Mouse (Mus musculus) NIH3T3 (cell line): ENCODE data around the gene Snx1.

Experiments used
- DNase-seq: peaks from one replicate; pipeline ENCODE4 v3.0.0-alpha.2; 2012; ENCODE audit warnings: low read depth

Gene Snx1

GRCm38 (mm10) chr9:66127193-66127546 is 783 bp upstream of the Snx1 start:
- no peak for DNase-seq

- DNase-seq = peak; percentile 70
These were observed 588 bp downstream of the Snx1 start for GRCm38 (mm10) chr9:66125543-66126455.

- DNase-seq = peak; percentile 97
These were observed 1.5 kb downstream of the Snx1 start for GRCm38 (mm10) chr9:66124681-66125542.

- DNase-seq = peak; percentile 47
These were observed 2.3 kb downstream of the Snx1 start for GRCm38 (mm10) chr9:66124111-66124531.

GRCm38 (mm10) chr9:66123648-66124047 is 2.7 kb downstream of the Snx1 start:
- DNase-seq = peak; percentile 8

GRCm38 (mm10) chr9:66121421-66121820 is 5.0 kb downstream of the Snx1 start:
- DNase-seq = no peak

- DNase-seq = no peak
These were observed 5.4 kb downstream of the Snx1 start for GRCm38 (mm10) chr9:66120945-66121344.

- DNase-seq = no peak
These were observed 6.3 kb downstream of the Snx1 start for GRCm38 (mm10) chr9:66120106-66120505.

GRCm38 (mm10) chr9:66119498-66119897 is 6.9 kb downstream of the Snx1 start:
- no peak for DNase-seq

GRCm38 (mm10) chr9:66116890-66117289 is 9.5 kb downstream of the Snx1 start:
- DNase-seq = peak; percentile 78

- DNase-seq = no peak
These were observed 12.0 kb downstream of the Snx1 start for GRCm38 (mm10) chr9:66114341-66114740.

GRCm38 (mm10) chr9:66110611-66111379 is 15.6 kb downstream of the Snx1 start:
- DNase-seq = no peak

- no peak for DNase-seq
These were observed 16.3 kb downstream of the Snx1 start for GRCm38 (mm10) chr9:66110126-66110525.

GRCm38 (mm10) chr9:66109574-66109973 is 16.8 kb downstream of the Snx1 start:
- DNase-seq = no peak

- DNase-seq = no peak
These were observed 21.2 kb downstream of the Snx1 start for GRCm38 (mm10) chr9:66105168-66105567.

- DNase-seq = no peak
These were observed 21.8 kb downstream of the Snx1 start for GRCm38 (mm10) chr9:66104601-66105000.

- no peak for DNase-seq
These were observed 23.7 kb downstream of the Snx1 start for GRCm38 (mm10) chr9:66102668-66103067.

- no peak for DNase-seq
These were observed 24.8 kb downstream of the Snx1 start for GRCm38 (mm10) chr9:66101577-66101976.

GRCm38 (mm10) chr9:66092664-66093063 is 33.7 kb downstream of the Snx1 start:
- no peak for DNase-seq

- no peak for DNase-seq
These were observed 34.8 kb downstream of the Snx1 start for GRCm38 (mm10) chr9:66091327-66092231.
